Mouse (Mus musculus): ENCODE data around the gene Sdccag8. TPM values are rescaled to one million over a fixed set of nuclear protein-coding genes. Genes with fewer than 3 reads are reported as not detected.

The Sdccag8 gene
- polyA plus RNA-seq, 1 experiment from 2014 or later: 9.8 TPM

GRCm38 (mm10) chr1:177046963-177047362 lies 232.5 kb downstream of the Sdccag8 start:
- Histone ChIP-seq H3K4me3 (ENCODE audit: low read depth, low read length) (no peak overlapping the region), H3K27ac (ENCODE audit: low read depth, low read length) (no peak overlapping the region), H3K4me1 (ENCODE audit: control insufficient read depth, insufficient read depth, low read length) (no peaks in the 10 kb centered on the region), H3K9ac (ENCODE audit: low read depth, low read length) (no peak overlapping the region), H3K36me3 (ENCODE audit: control insufficient read depth, insufficient read depth, low read length) (no peaks in the 10 kb centered on the region), H3K27me3 (ENCODE audit: control insufficient read depth, insufficient read depth, low read length) (no peaks in the 10 kb centered on the region), H3K4me2 (no peak overlapping the region), H3K9me3 (replicated peaks; ENCODE audit: control insufficient read depth, low read length) (no peaks in the 10 kb centered on the region)
- WGBS (ENCODE audit: insufficient replicate concordance): 73% methylated on average over 2 of the region's 2 CpGs
- ATAC-seq (replicated peaks; ENCODE audit: insufficient number of reproducible peaks, low FRiP score, low TSS enrichment): no peak

DNA sequence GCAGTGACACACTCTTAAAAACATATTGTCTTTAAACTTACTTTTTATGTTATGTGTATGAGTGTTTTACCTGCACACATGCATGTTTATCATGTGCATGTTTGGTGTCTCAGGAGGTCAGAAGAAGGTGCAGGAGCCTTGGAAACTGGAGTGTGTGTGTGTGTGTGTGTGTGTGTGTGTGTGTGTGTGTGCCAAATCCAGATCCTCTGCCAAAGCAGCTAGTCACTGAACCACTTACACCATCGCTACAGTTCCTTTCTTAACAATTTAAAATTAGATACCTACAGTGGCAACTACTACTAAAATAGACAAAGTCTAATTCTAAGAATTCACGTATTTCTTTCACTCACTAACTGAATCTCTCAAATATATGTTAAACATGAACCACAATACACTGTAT lies 234.3 kb downstream of the Sdccag8 start:
- H3K27ac ChIP-seq (ENCODE audit: low read depth, low read length): no peak overlapping the region
- no peaks in the 10 kb centered on the region for H3K9me3 ChIP-seq (replicated peaks; ENCODE audit: control insufficient read depth, low read length)
- H3K4me1 ChIP-seq (ENCODE audit: control insufficient read depth, insufficient read depth, low read length): no peaks in the 10 kb centered on the region
- no peak overlapping the region for H3K9ac ChIP-seq (ENCODE audit: low read depth, low read length)
- 80% methylated on average over 2 of the region's 2 CpGs for WGBS (ENCODE audit: insufficient replicate concordance)
- no peaks in the 10 kb centered on the region for H3K27me3 ChIP-seq (ENCODE audit: control insufficient read depth, insufficient read depth, low read length)
- ATAC-seq (replicated peaks; ENCODE audit: insufficient number of reproducible peaks, low FRiP score, low TSS enrichment): no peak
- H3K4me3 ChIP-seq (ENCODE audit: low read depth, low read length): no peak overlapping the region
- H3K4me2 ChIP-seq: no peak overlapping the region
- no peaks in the 10 kb centered on the region for H3K36me3 ChIP-seq (ENCODE audit: control insufficient read depth, insufficient read depth, low read length)

DNA sequence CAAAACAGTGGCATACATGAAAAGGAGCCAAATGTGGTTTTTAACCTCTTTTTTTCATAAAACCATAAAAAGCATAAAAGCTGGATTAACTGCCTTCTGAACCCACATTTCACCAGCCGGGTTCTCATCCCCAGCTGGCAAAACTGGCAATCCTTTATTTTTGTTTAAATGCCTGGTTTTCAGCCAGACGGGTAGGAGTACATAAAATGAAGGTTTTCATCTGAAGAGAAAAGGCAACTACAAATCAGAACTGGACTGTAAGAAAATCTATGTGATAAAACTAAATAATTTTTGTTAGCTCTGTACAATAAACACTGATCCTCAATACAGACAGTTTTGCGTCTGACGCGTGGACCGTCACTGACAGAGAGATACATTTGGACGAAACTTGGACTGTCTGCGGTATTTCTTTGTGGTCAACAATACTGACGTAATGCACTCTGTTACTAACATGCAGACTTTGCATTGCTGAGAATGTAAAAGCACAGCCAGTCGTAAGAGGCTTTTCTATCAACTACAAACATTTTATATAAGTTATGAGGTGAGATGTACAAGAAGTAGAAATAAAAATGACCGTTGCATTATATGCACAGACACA lies 237.0 kb downstream of the Sdccag8 start:
- WGBS (ENCODE audit: insufficient replicate concordance): 87% methylated on average over 11 of the region's 11 CpGs
- Histone ChIP-seq H3K27me3 (ENCODE audit: control insufficient read depth, insufficient read depth, low read length) (no peaks in the 10 kb centered on the region), H3K4me1 (ENCODE audit: control insufficient read depth, insufficient read depth, low read length) (no peaks in the 10 kb centered on the region), H3K36me3 (ENCODE audit: control insufficient read depth, insufficient read depth, low read length) (no peaks in the 10 kb centered on the region), H3K9ac (ENCODE audit: low read depth, low read length) (no peak overlapping the region), H3K9me3 (replicated peaks; ENCODE audit: control insufficient read depth, low read length) (no peaks in the 10 kb centered on the region), H3K4me2 (no peak overlapping the region), H3K4me3 (ENCODE audit: low read depth, low read length) (no peak overlapping the region), H3K27ac (ENCODE audit: low read depth, low read length) (no peak overlapping the region)
- ATAC-seq (replicated peaks; ENCODE audit: insufficient number of reproducible peaks, low FRiP score, low TSS enrichment): no peak

GRCm38 (mm10) chr1:177054891-177055290 lies 240.4 kb downstream of the Sdccag8 start:
- no peak overlapping the region for H3K27ac ChIP-seq (ENCODE audit: low read depth, low read length)
- no peak for ATAC-seq (replicated peaks; ENCODE audit: insufficient number of reproducible peaks, low FRiP score, low TSS enrichment)
- no peaks in the 10 kb centered on the region for H3K36me3 ChIP-seq (ENCODE audit: control insufficient read depth, insufficient read depth, low read length)
- H3K4me3 ChIP-seq (ENCODE audit: low read depth, low read length): no peak overlapping the region
- 0 out of 2 replicates have a peak, but pooled peaks cover 2% of the 10 kb centered on the region for H3K4me1 ChIP-seq (ENCODE audit: control insufficient read depth, insufficient read depth, low read length)
- H3K4me2 ChIP-seq: no peak overlapping the region
- H3K9ac ChIP-seq (ENCODE audit: low read depth, low read length): no peak overlapping the region
- H3K27me3 ChIP-seq (ENCODE audit: control insufficient read depth, insufficient read depth, low read length): no peaks in the 10 kb centered on the region
- no peaks in the 10 kb centered on the region for H3K9me3 ChIP-seq (replicated peaks; ENCODE audit: control insufficient read depth, low read length)
- WGBS (ENCODE audit: insufficient replicate concordance): 73% methylated on average over 2 of the region's 2 CpGs

GRCm38 (mm10) chr1:177061761-177062160 lies 247.3 kb downstream of the Sdccag8 start:
- H3K36me3 ChIP-seq (ENCODE audit: control insufficient read depth, insufficient read depth, low read length): no peaks in the 10 kb centered on the region
- ATAC-seq (replicated peaks; ENCODE audit: insufficient number of reproducible peaks, low FRiP score, low TSS enrichment): no peak
- no peaks in the 10 kb centered on the region for H3K9me3 ChIP-seq (replicated peaks; ENCODE audit: control insufficient read depth, low read length)
- H3K27ac ChIP-seq (ENCODE audit: low read depth, low read length): no peak overlapping the region
- WGBS (ENCODE audit: insufficient replicate concordance): 82% methylated on average over 2 of the region's 2 CpGs
- H3K27me3 ChIP-seq (ENCODE audit: control insufficient read depth, insufficient read depth, low read length): no peaks in the 10 kb centered on the region
- H3K4me1 ChIP-seq (ENCODE audit: control insufficient read depth, insufficient read depth, low read length): 0 out of 2 replicates have a peak, but pooled peaks cover 2% of the 10 kb centered on the region
- no peak overlapping the region for H3K4me2 ChIP-seq
- H3K4me3 ChIP-seq (ENCODE audit: low read depth, low read length): no peak overlapping the region
- no peak overlapping the region for H3K9ac ChIP-seq (ENCODE audit: low read depth, low read length)

GRCm38 (mm10) chr1:177065732-177066131 lies 251.3 kb downstream of the Sdccag8 start:
- Histone ChIP-seq H3K27me3 (ENCODE audit: control insufficient read depth, insufficient read depth, low read length) (no peaks in the 10 kb centered on the region), H3K9me3 (replicated peaks; ENCODE audit: control insufficient read depth, low read length) (no peaks in the 10 kb centered on the region), H3K4me3 (ENCODE audit: low read depth, low read length) (no peak overlapping the region), H3K9ac (ENCODE audit: low read depth, low read length) (no peak overlapping the region), H3K27ac (ENCODE audit: low read depth, low read length) (no peak overlapping the region), H3K36me3 (ENCODE audit: control insufficient read depth, insufficient read depth, low read length) (no peaks in the 10 kb centered on the region), H3K4me2 (no peak overlapping the region), H3K4me1 (ENCODE audit: control insufficient read depth, insufficient read depth, low read length) (no peaks in the 10 kb centered on the region)
- no peak for ATAC-seq (replicated peaks; ENCODE audit: insufficient number of reproducible peaks, low FRiP score, low TSS enrichment)

DNA sequence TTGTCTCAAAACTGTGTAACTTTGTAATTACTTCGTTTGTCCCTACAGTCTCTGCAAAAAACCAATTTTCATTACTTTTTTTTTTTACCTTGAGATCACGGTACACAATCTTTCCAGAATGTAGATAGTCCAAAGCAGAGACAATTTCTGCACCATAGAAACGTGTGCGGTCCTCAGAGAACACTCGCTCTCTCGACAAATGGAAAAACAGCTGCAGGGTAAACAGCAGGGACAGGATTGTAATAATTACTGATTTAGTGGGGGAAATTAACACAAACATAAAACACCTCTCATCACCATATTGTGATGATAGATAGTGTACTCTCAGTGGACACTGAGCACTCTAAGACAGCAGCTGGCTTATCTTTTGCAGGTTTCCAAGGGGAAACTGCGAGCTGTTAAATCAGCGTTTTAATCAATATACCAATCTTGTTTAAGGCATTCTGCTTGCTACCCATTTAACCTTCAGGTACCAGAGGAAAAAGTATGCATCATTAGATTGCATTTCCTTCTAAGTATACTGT lies 252.7 kb downstream of the Sdccag8 start:
- no peak overlapping the region for H3K4me3 ChIP-seq (ENCODE audit: low read depth, low read length)
- no peaks in the 10 kb centered on the region for H3K4me1 ChIP-seq (ENCODE audit: control insufficient read depth, insufficient read depth, low read length)
- H3K9ac ChIP-seq (ENCODE audit: low read depth, low read length): no peak overlapping the region
- H3K4me2 ChIP-seq: no peak overlapping the region
- 78% methylated on average over 8 of the region's 8 CpGs for WGBS (ENCODE audit: insufficient replicate concordance)
- H3K27ac ChIP-seq (ENCODE audit: low read depth, low read length): no peak overlapping the region
- no peaks in the 10 kb centered on the region for H3K36me3 ChIP-seq (ENCODE audit: control insufficient read depth, insufficient read depth, low read length)
- H3K27me3 ChIP-seq (ENCODE audit: control insufficient read depth, insufficient read depth, low read length): no peaks in the 10 kb centered on the region
- no peaks in the 10 kb centered on the region for H3K9me3 ChIP-seq (replicated peaks; ENCODE audit: control insufficient read depth, low read length)
- ATAC-seq (replicated peaks; ENCODE audit: insufficient number of reproducible peaks, low FRiP score, low TSS enrichment): no peak

DNA sequence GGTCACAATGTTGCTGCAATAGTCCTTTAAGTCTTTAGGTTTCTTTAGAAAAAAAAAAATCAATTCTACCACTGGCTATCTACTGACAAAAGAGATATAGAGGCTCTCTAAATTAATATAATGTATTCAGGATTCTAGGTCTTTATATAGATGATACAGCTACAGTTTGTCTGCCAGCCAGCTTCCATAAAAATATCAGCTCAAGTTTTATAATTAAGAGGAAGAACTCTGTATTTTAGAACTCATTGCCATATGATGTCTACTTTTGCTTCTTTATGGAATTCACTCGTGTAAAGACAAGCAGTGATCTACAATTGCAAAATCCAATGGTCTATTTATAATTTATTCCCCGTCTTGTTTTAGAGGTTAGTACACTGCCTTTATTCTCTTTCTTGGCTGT lies 254.7 kb downstream of the Sdccag8 start:
- no peak overlapping the region for H3K4me3 ChIP-seq (ENCODE audit: low read depth, low read length)
- H3K4me2 ChIP-seq: no peak overlapping the region
- H3K9ac ChIP-seq (ENCODE audit: low read depth, low read length): no peak overlapping the region
- no peaks in the 10 kb centered on the region for H3K9me3 ChIP-seq (replicated peaks; ENCODE audit: control insufficient read depth, low read length)
- no peaks in the 10 kb centered on the region for H3K27me3 ChIP-seq (ENCODE audit: control insufficient read depth, insufficient read depth, low read length)
- 91% methylated on average over 2 of the region's 2 CpGs for WGBS (ENCODE audit: insufficient replicate concordance)
- no peak for ATAC-seq (replicated peaks; ENCODE audit: insufficient number of reproducible peaks, low FRiP score, low TSS enrichment)
- H3K4me1 ChIP-seq (ENCODE audit: control insufficient read depth, insufficient read depth, low read length): no peaks in the 10 kb centered on the region
- H3K36me3 ChIP-seq (ENCODE audit: control insufficient read depth, insufficient read depth, low read length): no peaks in the 10 kb centered on the region
- H3K27ac ChIP-seq (ENCODE audit: low read depth, low read length): no peak overlapping the region

Data from heart, embryonic 11.5 days (tissue).